Comparison of ENCODE assay signal across 7 mouse cellular contexts in genomic region chr11:86958721-86959675, GRCm38 (mm10). TPM values are rescaled to one million over a fixed set of nuclear protein-coding genes. Genes with fewer than 3 reads are reported as not detected.
DNase-seq lines count a peak whose midpoint lies in the region; ATAC-seq and TF ChIP-seq lines count a peak whose summit lies in the region.

No protein-coding gene starts in this region.

- TF ChIP-seq POLR2A in kidney, adult 2 months (IDR thresholded peaks at IDR 0.05; ENCODE audit: low read depth, low read length), result no peak

- H3K9ac ChIP-seq in midbrain, embryonic 12.5 days (replicated peaks), result no peak overlapping the region
- H3K9ac ChIP-seq in midbrain, postnatal 0 days (replicated peaks; ENCODE audit: low read length, poor library complexity, severe bottlenecking), result no peak overlapping the region
- no peak overlapping the region for H3K9ac ChIP-seq in midbrain, embryonic 16.5 days (ENCODE audit: low read depth, low read length)

- no peak for ATAC-seq in midbrain, embryonic 12.5 days (ENCODE audit: low FRiP score, low read depth)
- no peak for ATAC-seq in midbrain, postnatal 0 days (ENCODE audit: low FRiP score)
- no peak for ATAC-seq in midbrain, embryonic 16.5 days

- no peak for TF ChIP-seq CTCF in midbrain, postnatal 0 days (IDR thresholded peaks at IDR 0.05)
- no peak for TF ChIP-seq CTCF in gastrocnemius, adult 2 months (IDR thresholded peaks at IDR 0.05)
- no peak for TF ChIP-seq CTCF in kidney, adult 2 months (conservative IDR thresholded peaks at IDR 0.05; ENCODE audit: insufficient read depth, insufficient read length, low read depth, low read length)

- no peak for DNase-seq in midbrain, postnatal 0 days (ENCODE audit: low spot score)
- DNase-seq in gastrocnemius, adult 2 months, result peak; percentile 82
- DNase-seq in kidney, adult 2 months, result peak; percentile 95
- no peak for DNase-seq in ovary, postnatal 36 days (ENCODE audit: low spot score)
- no peak for DNase-seq in layer of hippocampus, adult 8-10 months (ENCODE audit: low spot score in 2 of 2)

- intact Hi-C loops in gastrocnemius, adult 2 months (cut with DNase I), result loop anchor here (2.0 kb wide), 2 partner anchors 30 to 38 kb away; no protein-coding TSS in a partner anchor

- H3K27ac ChIP-seq in midbrain, embryonic 12.5 days (replicated peaks), result peak overlapping the region; percentile 36
- no peak overlapping the region for H3K27ac ChIP-seq in midbrain, postnatal 0 days (ENCODE audit: low read depth, low read length)
- peak overlapping the region; percentile 94 for H3K27ac ChIP-seq in gastrocnemius, adult 2 months
- H3K27ac ChIP-seq in kidney, adult 2 months (ENCODE audit: insufficient read depth, low read depth, low read length), result peak overlapping the region; percentile 37
- H3K27ac ChIP-seq in midbrain, embryonic 16.5 days (ENCODE audit: low read length), result peak overlapping the region; percentile 35; the same call in 1 of the 2 replicates

- peaks cover 38% of the 10 kb centered on the region; the same call in 1 of the 2 replicates for H3K4me1 ChIP-seq in midbrain, embryonic 12.5 days
- H3K4me1 ChIP-seq in midbrain, postnatal 0 days (ENCODE audit: insufficient read depth, low read length), result no peaks in the 10 kb centered on the region
- peaks cover 58% of the 10 kb centered on the region for H3K4me1 ChIP-seq in kidney, adult 2 months (ENCODE audit: control insufficient read depth, insufficient read depth, low read length)
- H3K4me1 ChIP-seq in midbrain, embryonic 16.5 days (ENCODE audit: control insufficient read depth, insufficient read depth, low read length), result peaks cover 9% of the 10 kb centered on the region; the same call in 1 of the 2 replicates

- H3K4me3 ChIP-seq in midbrain, embryonic 12.5 days, result no peak overlapping the region
- no peak overlapping the region for H3K4me3 ChIP-seq in midbrain, postnatal 0 days (ENCODE audit: low read depth, low read length)
- H3K4me3 ChIP-seq in gastrocnemius, adult 2 months, result peak overlapping the region; percentile 50
- no peak overlapping the region for H3K4me3 ChIP-seq in kidney, adult 2 months (ENCODE audit: insufficient read depth, low read depth, low read length)
- H3K4me3 ChIP-seq in midbrain, embryonic 16.5 days (ENCODE audit: low read depth, low read length), result no peak overlapping the region

- WGBS in midbrain, embryonic 12.5 days, result 70% methylated on average over 12 of the region's 12 CpGs
- 68% methylated on average over 12 of the region's 12 CpGs for WGBS in midbrain, postnatal 0 days
- WGBS in kidney, adult 2 months, result 16% methylated on average over 12 of the region's 12 CpGs
- 70% methylated on average over 12 of the region's 12 CpGs for WGBS in midbrain, embryonic 16.5 days

- no peaks in the 10 kb centered on the region for H3K9me3 ChIP-seq in midbrain, embryonic 12.5 days
- no peaks in the 10 kb centered on the region for H3K9me3 ChIP-seq in midbrain, postnatal 0 days (ENCODE audit: low read length)
- no peaks in the 10 kb centered on the region for H3K9me3 ChIP-seq in midbrain, embryonic 16.5 days (replicated peaks; ENCODE audit: control insufficient read depth, low read length, poor library complexity, severe bottlenecking)

- no peak overlapping the region for H3K4me2 ChIP-seq in midbrain, embryonic 12.5 days (replicated peaks)
- no peak overlapping the region for H3K4me2 ChIP-seq in midbrain, postnatal 0 days (ENCODE audit: low read depth, low read length, poor library complexity, severe bottlenecking)
- H3K4me2 ChIP-seq in midbrain, embryonic 16.5 days (ENCODE audit: low read length), result no peak overlapping the region

- no peaks in the 10 kb centered on the region for H3K36me3 ChIP-seq in midbrain, embryonic 12.5 days
- H3K36me3 ChIP-seq in midbrain, postnatal 0 days (ENCODE audit: insufficient read depth, low read length), result no peaks in the 10 kb centered on the region
- no peaks in the 10 kb centered on the region for H3K36me3 ChIP-seq in kidney, adult 2 months (ENCODE audit: control insufficient read depth, insufficient read depth, low read length)
- H3K36me3 ChIP-seq in midbrain, embryonic 16.5 days (ENCODE audit: control insufficient read depth, insufficient read depth, low read length), result no peaks in the 10 kb centered on the region

- no peaks in the 10 kb centered on the region for H3K27me3 ChIP-seq in midbrain, embryonic 12.5 days
- no peaks in the 10 kb centered on the region for H3K27me3 ChIP-seq in midbrain, postnatal 0 days (ENCODE audit: insufficient read depth, low read length)
- no peaks in the 10 kb centered on the region for H3K27me3 ChIP-seq in kidney, adult 2 months (replicated peaks; ENCODE audit: control insufficient read depth, insufficient read depth, low read length)
- H3K27me3 ChIP-seq in midbrain, embryonic 16.5 days (ENCODE audit: control insufficient read depth, insufficient read depth, low read depth, low read length), result no peaks in the 10 kb centered on the region

RNA-seq across cellular contexts. Expression of gene Ypel2, which starts 34.5 kb away (rescaled TPM):
- polyA plus RNA-seq in midbrain, embryonic 12.5 days (2016; fragmentation: Nextera tagmentation; extraction: Ambion mirVana), result 10.0 and 10.3 TPM in 2 replicates
- 5.8 and 6.1 TPM in 2 replicates for total RNA-seq in midbrain, postnatal 0 days (2014; rRNA removed)
- 4.2 and 4.3 TPM in 2 replicates for polyA plus RNA-seq in midbrain, postnatal 0 days (2015; fragmentation: Nextera tagmentation; extraction: Ambion mirVana)
- total RNA-seq in gastrocnemius, adult 2 months (2021), result 10 to 100 TPM in 1 of 2 experiments, 1 to 10 TPM in 1; 4.5 to 11.6 TPM
- 4.7 TPM in 2 replicates for polyA plus RNA-seq in kidney, adult 2 months (2012; rRNA removed)
- 5.7 and 6.5 TPM in 2 replicates for polyA plus RNA-seq in midbrain, embryonic 16.5 days (2015; fragmentation: Nextera tagmentation; extraction: Ambion mirVana)
- total RNA-seq in layer of hippocampus, adult 8-10 months (2022), result 10 to 100 TPM; 21.5 to 28.4 (median 24.6) TPM

Comparison
In these comparisons a context has a peak if more than half of its experiments do, and no peak if none do; other contexts are left out.
1. DNase-seq: peak in gastrocnemius, adult 2 months (single experiment) and kidney, adult 2 months (single experiment); none in midbrain, postnatal 0 days (single experiment), ovary, postnatal 36 days (single experiment) and layer of hippocampus, adult 8-10 months (0 of 2).